21 mouse cellular contexts compared by ENCODE assay signal in the genomic region with DNA sequence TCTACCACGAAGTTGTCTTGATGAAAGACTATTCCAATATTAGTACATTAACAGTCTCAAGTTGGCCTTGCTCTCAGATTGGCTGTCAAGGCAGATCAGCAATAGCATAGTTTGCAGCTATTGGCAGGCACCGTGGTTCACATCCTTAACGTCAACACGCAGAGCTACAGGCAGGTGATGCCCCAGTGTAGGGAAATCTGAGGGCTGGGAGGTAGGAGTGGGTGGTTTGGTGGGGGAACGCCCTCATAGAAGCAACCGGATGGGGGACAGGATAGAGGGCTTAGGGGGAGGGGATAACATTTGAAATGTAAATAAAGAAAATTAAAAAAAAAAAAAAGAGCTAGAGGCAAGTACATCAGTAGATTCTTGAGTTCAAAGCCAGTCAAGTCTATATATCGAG.
"Had no signal": no experiment of that assay in that cellular context is flagged by ENCODE, and none has a peak within 500 bp of the region (broad histone marks: within the 10 kb centered on the region; RNA-seq: fewer than 3 reads in every experiment).

No protein-coding gene starts in this region.

- H3K27ac ChIP-seq: kidney, postnatal 0 days; layer of hippocampus, adult 2 months; left cerebral cortex, adult 2 months; limb, embryonic 12.5 days; limb, embryonic 15.5 days; liver, embryonic 14.5 days; macrophage; midbrain, embryonic 12.5 days; neural tube, embryonic 13.5 days had no signal

- H3K9ac ChIP-seq: limb, embryonic 12.5 days; limb, embryonic 15.5 days; liver, embryonic 14.5 days; liver, postnatal 0 days; lung, embryonic 14.5 days; midbrain, embryonic 12.5 days; neural tube, embryonic 13.5 days had no signal

- H3K4me3 ChIP-seq: layer of hippocampus, adult 2 months; left cerebral cortex, adult 2 months; limb, embryonic 12.5 days; limb, embryonic 15.5 days; midbrain, embryonic 12.5 days; myocyte; neural tube, embryonic 13.5 days had no signal

- H3K4me2 ChIP-seq: limb, embryonic 12.5 days; limb, embryonic 15.5 days; liver, embryonic 11.5 days; lung, embryonic 14.5 days; midbrain, embryonic 12.5 days; neural tube, embryonic 13.5 days had no signal

- DNase-seq: kidney, postnatal 25 days; layer of hippocampus, postnatal 36 days; left cerebral cortex, postnatal 4 days; liver, postnatal 0 days; lung, embryonic 14.5 days; thymus, adult 2 months; thymus, postnatal 14 days; thymus, postnatal 4 days had no signal

- ATAC-seq: liver, postnatal 0 days; lung, postnatal 0 days; midbrain, embryonic 16.5 days had no signal

- H3K4me1 ChIP-seq: limb, embryonic 12.5 days; limb, embryonic 15.5 days; midbrain, embryonic 12.5 days; neural tube, embryonic 13.5 days had no signal

- H3K9me3 ChIP-seq: limb, embryonic 12.5 days; limb, embryonic 15.5 days; midbrain, embryonic 12.5 days; neural tube, embryonic 13.5 days had no signal

- H3K27me3 ChIP-seq: limb, embryonic 12.5 days; limb, embryonic 15.5 days; midbrain, embryonic 12.5 days; neural tube, embryonic 13.5 days had no signal
